Mouse (Mus musculus): ENCODE data around the gene Chmp5.

- TF ChIP-seq CTCF (IDR thresholded peaks at IDR 0.05) (no peak), POLR2A (IDR thresholded peaks at IDR 0.05; ENCODE audit: insufficient read depth, low read depth, low read length) (no peak), EP300 (IDR thresholded peaks at IDR 0.05; ENCODE audit: insufficient read depth, low read depth, low read length) (no peak)
These were observed 22.6 kb upstream of the Chmp5 start for GRCm38 (mm10) chr4:40925568-40925967.

All from heart, adult 2 months (tissue).